Mouse (Mus musculus): Measurements from ENCODE around the gene Ndufs5.

GRCm38 (mm10) chr4:123712431-123712830, 5.6 kb downstream of the Ndufs5 start:
- TF ChIP-seq CTCF (IDR thresholded peaks at IDR 0.05; ENCODE audit: low read depth): no peak
- TF ChIP-seq EP300 (IDR thresholded peaks at IDR 0.05; ENCODE audit: low read depth): no peak

All from liver, postnatal 0 days (tissue).